Mouse (Mus musculus) adrenal gland, adult (tissue): Measurements from ENCODE around the gene Krtap19-4.

ENCODE experiments used
- DNase-seq, 2 experiments: peaks; one replicate each; pipeline ENCODE4 v3.0.0; 2022 to 2023; ENCODE audit warnings: low spot score in 1 of 2; ENCODE audit not compliant: inconsistent age in 2 of 2

Krtap19-4 gene

DNA sequence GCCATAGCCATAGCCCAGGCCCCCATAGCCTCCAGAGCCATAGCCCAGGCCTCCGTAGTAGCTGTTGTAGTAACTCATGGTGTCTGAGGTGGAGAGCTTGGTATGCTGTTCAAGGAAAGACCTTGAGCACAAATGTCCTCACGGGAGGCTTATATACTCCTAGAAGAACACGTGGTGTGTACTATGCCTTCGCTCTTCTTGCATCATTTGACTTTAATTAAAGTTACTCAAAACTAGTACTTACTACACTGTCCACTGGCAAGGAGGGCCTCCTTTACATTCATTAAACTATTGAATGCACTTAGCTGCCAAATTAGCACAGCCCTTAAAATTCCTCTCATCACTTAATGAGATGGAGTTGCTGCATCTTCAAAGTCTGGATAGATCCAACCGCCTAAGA is at the start of gene Krtap19-4:
Krtap19-4 (minus strand) TSS at position 101 of the 400 bp plus-strand sequence.
- DNase-seq: no peak

DNA sequence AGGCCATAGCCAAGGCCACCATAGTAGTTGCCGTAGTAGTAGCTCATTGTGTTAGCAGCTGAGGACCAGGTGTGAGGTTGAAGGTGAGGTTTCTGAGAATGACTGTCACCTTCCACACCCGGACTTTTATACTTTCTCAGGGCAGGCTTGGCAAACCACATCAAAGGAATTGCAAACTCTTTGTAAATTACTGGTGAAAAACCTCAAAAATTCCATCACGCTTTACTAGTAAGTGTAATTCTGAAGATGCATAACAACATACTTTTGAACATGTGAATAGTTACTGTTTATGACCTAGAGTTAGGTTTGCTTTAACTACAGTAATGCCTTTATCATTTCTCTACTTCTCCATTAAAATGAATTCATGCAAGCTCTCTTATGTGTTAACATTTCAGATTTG is 47.3 kb upstream of the Krtap19-4 start, which contains the start of gene Krtap19-9b:
Krtap19-9b (minus strand) TSS at position 101 of the 400 bp plus-strand sequence.
- no peak for DNase-seq

DNA sequence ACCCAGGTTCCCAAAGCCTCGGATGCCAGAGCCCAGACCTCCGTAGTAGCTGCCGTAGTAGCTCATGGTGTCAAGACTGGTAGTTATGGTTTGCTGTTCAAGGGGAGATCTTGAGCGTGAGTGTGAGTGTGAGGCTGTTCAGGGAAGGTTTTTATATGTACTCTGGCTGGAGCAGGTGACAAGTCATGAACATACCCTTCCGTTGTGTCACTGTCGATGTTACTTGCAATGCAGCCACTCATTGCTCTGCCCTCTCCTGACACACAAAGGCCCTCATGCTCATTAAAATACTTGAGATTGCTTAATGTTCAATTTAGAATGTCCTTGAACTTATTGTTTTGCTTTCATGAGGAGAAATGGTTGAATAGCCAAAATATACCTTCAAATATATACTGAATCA is 11.5 kb upstream of the Krtap19-4 start, which contains the start of gene Krtap19-5:
Krtap19-5 (minus strand) TSS at position 101 of the 400 bp plus-strand sequence.
- no peak for DNase-seq

DNA sequence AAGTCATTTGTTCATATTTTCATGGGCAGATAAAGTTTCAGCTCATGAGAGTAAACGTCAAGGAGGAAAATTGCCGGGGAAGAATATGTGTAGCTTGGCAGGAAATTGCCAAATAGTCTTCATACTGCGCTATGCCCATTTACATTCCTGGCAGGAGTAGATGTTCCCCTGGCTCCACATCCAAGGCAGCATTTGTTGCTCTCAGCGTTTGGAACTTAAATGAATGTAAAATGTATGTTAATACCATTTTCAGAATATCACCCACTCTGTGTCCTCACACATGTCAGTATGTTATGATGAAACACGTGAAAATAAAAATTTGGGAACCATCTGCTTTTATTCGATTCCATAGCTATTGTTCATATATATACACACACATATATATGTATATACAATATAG is 2.0 kb upstream of the Krtap19-4 start:
- DNase-seq: no peak

DNA sequence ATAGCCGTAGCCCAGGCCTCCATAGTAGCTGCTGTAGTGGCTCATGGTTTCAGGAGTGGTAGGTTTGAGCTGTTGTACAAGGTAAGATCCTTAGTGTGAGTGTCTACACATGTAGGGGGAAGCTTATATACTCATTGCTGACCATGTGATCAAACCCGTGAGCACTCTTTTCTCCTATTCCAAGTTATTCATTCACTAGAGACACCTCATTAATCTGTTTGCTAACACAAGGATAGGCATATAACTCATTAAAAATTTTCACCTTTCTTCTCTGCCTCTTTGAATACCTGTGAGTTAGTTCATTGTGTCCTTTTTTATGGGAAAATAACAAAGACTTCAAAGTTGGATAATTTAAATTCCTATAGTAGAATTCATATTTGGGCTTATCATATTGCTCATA is 7.0 kb downstream of the Krtap19-4 start, which contains the start of gene Krtap19-3:
Krtap19-3 (minus strand) TSS at position 101 of the 400 bp plus-strand sequence.
- DNase-seq: no peak

DNA sequence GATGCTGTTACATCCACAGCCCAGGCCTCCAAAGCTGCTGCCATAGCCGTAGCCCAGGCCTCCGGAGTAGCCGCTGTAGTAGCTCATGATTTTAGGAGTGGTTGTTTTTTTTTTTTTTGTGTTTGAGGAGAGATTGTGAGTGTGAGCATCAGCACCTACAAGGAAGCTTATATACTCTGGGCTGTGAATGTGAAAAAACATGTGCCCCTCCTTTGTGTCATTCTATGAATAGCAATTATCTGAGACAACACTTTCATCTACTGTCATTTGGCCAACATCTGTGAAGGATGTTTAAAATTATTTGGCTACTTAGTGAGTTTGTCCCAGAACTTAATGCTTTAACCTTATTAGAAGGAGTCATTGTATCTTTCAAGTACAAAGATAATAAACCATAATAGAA is 10.7 kb downstream of the Krtap19-4 start, which contains the start of gene Krtap19-2:
Krtap19-2 (minus strand) TSS at position 101 of the 400 bp plus-strand sequence.
- no peak for DNase-seq

DNA sequence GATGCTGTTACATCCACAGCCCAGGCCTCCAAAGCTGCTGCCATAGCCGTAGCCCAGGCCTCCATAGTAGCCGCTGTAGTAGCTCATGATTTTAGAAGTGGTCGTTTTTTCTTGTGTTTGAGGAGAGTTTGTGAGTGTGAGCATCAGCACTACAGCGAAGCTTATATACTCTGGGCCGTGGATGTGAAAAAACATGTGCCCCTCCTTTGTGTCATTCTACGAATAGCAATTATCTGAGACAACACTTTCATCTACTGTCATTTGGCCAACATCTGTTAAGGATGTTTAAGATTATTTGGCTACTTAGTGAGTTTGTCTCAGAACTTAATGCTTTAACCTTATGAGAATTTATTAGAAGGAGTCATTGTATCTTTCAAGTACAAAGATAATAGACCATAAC is 15.6 kb downstream of the Krtap19-4 start, which contains the start of gene Krtap19-1:
Krtap19-1 (minus strand) TSS at position 101 of the 400 bp plus-strand sequence.
- DNase-seq: no peak

DNA sequence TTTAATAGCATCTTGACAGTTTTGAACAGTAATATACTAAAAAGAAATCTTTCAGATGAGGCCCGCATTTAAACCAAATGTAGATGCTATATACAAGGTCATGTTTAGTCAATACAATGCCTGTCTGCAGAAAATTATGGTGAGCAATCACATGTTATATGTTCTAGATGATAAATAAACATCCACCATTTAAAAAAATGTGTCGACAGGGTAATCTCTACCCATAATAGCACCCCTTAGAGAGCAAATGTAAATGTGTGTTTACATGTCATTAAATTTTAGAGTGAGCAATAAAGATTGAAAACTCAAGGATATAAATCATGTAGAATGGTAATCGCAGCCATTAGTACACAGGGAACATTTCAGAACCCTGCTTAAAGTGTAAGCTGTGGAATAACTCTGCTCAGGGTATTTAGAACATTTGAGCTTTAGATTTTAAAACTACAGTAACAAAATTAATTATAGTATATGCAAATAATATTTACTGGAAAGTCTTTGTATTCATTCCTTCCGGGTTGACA is 19.9 kb downstream of the Krtap19-4 start:
- DNase-seq: no peak

DNA sequence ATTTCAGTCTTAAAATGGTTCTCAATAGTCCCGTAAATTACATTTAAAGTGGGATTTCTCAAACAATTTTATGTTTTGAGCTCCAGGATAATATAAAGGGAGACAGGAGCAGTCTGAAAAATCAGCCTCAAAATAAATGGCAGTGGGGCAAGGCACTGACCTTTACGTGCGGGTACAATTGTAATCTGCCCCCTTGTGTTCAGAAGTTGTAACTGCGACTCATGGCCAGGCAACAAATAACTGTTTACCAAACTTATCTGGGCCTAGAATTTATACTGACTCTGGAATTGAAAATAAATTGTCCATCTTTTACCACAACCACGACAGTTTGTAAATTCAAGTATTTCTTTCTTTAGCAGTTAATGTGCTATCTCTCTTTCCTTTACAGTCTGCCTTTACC is 33.4 kb downstream of the Krtap19-4 start:
- peak; percentile 7 to 59 for DNase-seq

DNA sequence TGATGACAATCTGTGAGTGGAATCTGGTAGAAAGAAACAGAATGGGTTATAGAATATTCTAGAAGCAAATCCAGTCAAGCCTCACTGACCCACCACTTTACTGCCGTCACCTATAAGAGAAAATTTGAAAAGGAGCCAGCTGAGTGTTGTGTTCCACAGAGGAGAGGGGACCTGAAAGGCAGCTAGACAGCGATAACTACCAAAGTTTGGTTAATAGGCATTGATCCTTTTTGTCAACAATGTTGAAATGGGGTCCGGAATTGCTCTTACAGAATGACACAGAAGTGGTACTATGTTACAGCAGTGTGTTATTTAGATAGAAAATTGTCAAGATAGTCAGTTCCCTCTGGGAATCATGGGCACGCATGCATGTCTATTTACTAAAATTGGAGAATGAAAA is 36.3 kb downstream of the Krtap19-4 start:
- DNase-seq: no peak

DNA sequence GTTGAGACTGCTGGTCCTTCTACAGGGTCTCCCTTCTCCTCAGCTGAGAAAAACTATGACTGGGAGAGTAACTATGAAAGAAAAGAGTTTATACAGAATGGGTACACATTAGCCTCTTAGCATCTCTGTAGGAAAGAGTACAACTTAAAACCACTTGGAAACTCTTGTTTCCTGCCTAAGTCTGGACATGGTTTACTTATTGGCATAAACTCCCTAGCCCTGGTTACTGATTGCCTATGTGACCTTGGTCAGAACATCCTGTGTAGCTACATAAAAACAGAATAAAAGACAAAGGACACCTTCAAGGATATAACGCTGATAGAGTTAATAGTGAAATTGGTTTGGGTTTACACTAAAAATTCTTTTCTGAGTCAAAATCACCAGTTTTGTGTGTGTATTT is 37.5 kb downstream of the Krtap19-4 start:
- DNase-seq: no peak
